ENCODE assay signal across 9 mouse cellular contexts in the genomic region with DNA sequence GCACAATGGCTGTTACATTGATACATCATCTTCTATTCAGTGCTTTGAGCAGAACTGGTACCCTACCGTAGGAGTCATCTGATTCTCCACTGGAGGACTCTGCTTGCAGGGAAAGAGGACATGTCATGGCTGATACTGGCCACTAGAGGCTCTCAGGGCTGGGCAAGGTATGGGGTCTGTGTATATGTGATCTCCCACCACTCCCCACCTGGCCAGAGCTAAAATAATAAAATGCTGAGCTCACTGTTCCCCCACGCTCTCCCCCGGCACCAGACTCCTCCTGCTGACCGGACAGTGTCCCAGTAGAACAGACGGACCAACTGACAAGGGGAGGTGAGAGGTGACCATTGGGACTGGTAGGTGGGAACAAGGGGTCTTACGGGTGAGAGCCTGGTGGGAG. TPM values are rescaled to one million over a fixed set of nuclear protein-coding genes. Genes with fewer than 3 reads are reported as not detected.
DNase-seq lines count a peak whose midpoint lies in the region; ATAC-seq and TF ChIP-seq lines count a peak whose summit lies in the region.
"Had no signal": no experiment of that assay in that cellular context is flagged by ENCODE, and none has a peak within 500 bp of the region (broad histone marks: within the 10 kb centered on the region; RNA-seq: fewer than 3 reads in every experiment).

A gene (plus strand): TSS at position 231 of the 400 bp plus-strand sequence.

- H3K27ac ChIP-seq in intestine, embryonic 15.5 days: no peak within 1 kb of the TSS; the same call in 1 of the 2 replicates
- H3K27ac ChIP-seq in intestine, embryonic 16.5 days (ENCODE audit: low read length): no peak within 1 kb of the TSS
- no peak within 1 kb of the TSS for H3K27ac ChIP-seq in bone marrow macrophage, adult 2 months (ENCODE audit: insufficient read depth, low read depth, low read length)
- no peak within 1 kb of the TSS for H3K27ac ChIP-seq in liver, embryonic 11.5 days (ENCODE audit: low read depth, low read length)

- H3K36me3 ChIP-seq in intestine, embryonic 15.5 days: peaks cover 25% of the 10 kb centered on the region
- H3K36me3 ChIP-seq in intestine, embryonic 16.5 days (ENCODE audit: control insufficient read depth, insufficient read depth, low read length): peaks cover 22% of the 10 kb centered on the region
- H3K36me3 ChIP-seq in liver, embryonic 11.5 days (ENCODE audit: control insufficient read depth, insufficient read depth, low read length): peaks cover 27% of the 10 kb centered on the region

- H3K4me2 ChIP-seq in intestine, embryonic 15.5 days (replicated peaks): no peak within 1 kb of the TSS
- no peak within 1 kb of the TSS for H3K4me2 ChIP-seq in intestine, embryonic 16.5 days (ENCODE audit: low read depth, low read length)
- no peak within 1 kb of the TSS for H3K4me2 ChIP-seq in liver, embryonic 11.5 days

- 58% methylated on average over 6 of the region's 6 CpGs for WGBS in intestine, embryonic 15.5 days
- 55% methylated on average over 6 of the region's 6 CpGs for WGBS in intestine, embryonic 16.5 days
- WGBS in liver, embryonic 11.5 days: 65% methylated on average over 6 of the region's 6 CpGs

- TF ChIP-seq CTCF in bone marrow macrophage, adult 2 months (IDR thresholded peaks at IDR 0.05; ENCODE audit: low read depth, low read length): peak; percentile 69

- DNase-seq in heart, adult 8-10 months (ENCODE audit: low spot score): no peak
- no peak for DNase-seq in liver, embryonic 11.5 days (ENCODE audit: low spot score)
- DNase-seq in thymus, postnatal 25 days: peak; percentile 34
- no peak for DNase-seq in kidney, postnatal 14 days
- no peak for DNase-seq in left cerebral cortex, adult 8-10 months (ENCODE audit: low spot score in 2 of 2)

- H3K27me3 ChIP-seq in intestine, embryonic 15.5 days (replicated peaks): no peaks in the 10 kb centered on the region
- H3K27me3 ChIP-seq in intestine, embryonic 16.5 days (replicated peaks; ENCODE audit: control insufficient read depth, insufficient read depth, low read length): no peaks in the 10 kb centered on the region
- no peaks in the 10 kb centered on the region for H3K27me3 ChIP-seq in liver, embryonic 11.5 days (replicated peaks; ENCODE audit: control insufficient read depth, insufficient read depth, low read length)
- H3K27me3 ChIP-seq: megakaryocyte, embryonic 14.5 days had no signal

- no peak within 1 kb of the TSS for H3K4me3 ChIP-seq in intestine, embryonic 15.5 days (replicated peaks)
- no peak within 1 kb of the TSS for H3K4me3 ChIP-seq in intestine, embryonic 16.5 days (ENCODE audit: low read length)
- H3K4me3 ChIP-seq in bone marrow macrophage, adult 2 months (ENCODE audit: insufficient read depth, low read length): no peak within 1 kb of the TSS
- H3K4me3 ChIP-seq in liver, embryonic 11.5 days (ENCODE audit: low read depth, low read length): no peak within 1 kb of the TSS
- H3K4me3 ChIP-seq: megakaryocyte, embryonic 14.5 days had no signal

- H3K9me3 ChIP-seq in intestine, embryonic 15.5 days: no peaks in the 10 kb centered on the region
- H3K9me3 ChIP-seq in intestine, embryonic 16.5 days (ENCODE audit: control insufficient read depth, low read length): no peaks in the 10 kb centered on the region
- no peaks in the 10 kb centered on the region for H3K9me3 ChIP-seq in liver, embryonic 11.5 days (ENCODE audit: control insufficient read depth, low read length)
- H3K9me3 ChIP-seq: megakaryocyte, embryonic 14.5 days had no signal

- no peak for TF ChIP-seq POLR2A in bone marrow macrophage, adult 2 months (IDR thresholded peaks at IDR 0.05; ENCODE audit: borderline replicate concordance, low read depth, low read length)

- no peak within 1 kb of the TSS for H3K9ac ChIP-seq in intestine, embryonic 15.5 days
- no peak within 1 kb of the TSS for H3K9ac ChIP-seq in intestine, embryonic 16.5 days (ENCODE audit: low read depth, low read length)
- no peak within 1 kb of the TSS for H3K9ac ChIP-seq in liver, embryonic 11.5 days (ENCODE audit: low read depth, low read length)

- ATAC-seq in intestine, embryonic 15.5 days: peak; percentile 36; the same call in 1 of the 2 replicates
- ATAC-seq in intestine, embryonic 16.5 days: no peak
- 0 out of 2 replicates have a peak, but pooled peaks have one; percentile 26 for ATAC-seq in liver, embryonic 11.5 days (replicated peaks; ENCODE audit: low FRiP score)

- peaks cover 6% of the 10 kb centered on the region for H3K4me1 ChIP-seq in intestine, embryonic 15.5 days (replicated peaks)
- H3K4me1 ChIP-seq in intestine, embryonic 16.5 days (ENCODE audit: control insufficient read depth, insufficient read depth, low read length): peaks cover 5% of the 10 kb centered on the region
- H3K4me1 ChIP-seq in bone marrow macrophage, adult 2 months (ENCODE audit: control insufficient read depth, insufficient read depth, low read length): peaks cover 6% of the 10 kb centered on the region
- no peaks in the 10 kb centered on the region for H3K4me1 ChIP-seq in liver, embryonic 11.5 days (replicated peaks; ENCODE audit: control insufficient read depth, insufficient read depth, low read length)

RNA-seq across cellular contexts. Expression of the gene that starts here (rescaled TPM):
- 0.83 and 0.99 TPM in 2 replicates for polyA plus RNA-seq in intestine, embryonic 15.5 days (2015; fragmentation: Nextera tagmentation; extraction: Ambion mirVana)
- polyA plus RNA-seq in intestine, embryonic 16.5 days (2015; fragmentation: Nextera tagmentation; extraction: Ambion mirVana): 1.1 and 1.2 TPM in 2 replicates
- polyA plus RNA-seq in bone marrow macrophage, adult 2 months (2012; ENCODE audit: insufficient read depth, insufficient read length, missing spikeins): 0.60 TPM in 1 of 2 replicates, not detected in the other
- 10 to 100 TPM; 35.7 to 43.4 (median 39.0) TPM for total RNA-seq in heart, adult 8-10 months (2022)
- polyA plus RNA-seq in liver, embryonic 11.5 days (2014; fragmentation: Nextera tagmentation; extraction: Ambion mirVana): 1.1 TPM in 2 replicates
- under 1 TPM in 2 of 4 experiments, not detected in 2; 0.51 to 0.62 TPM for total RNA-seq in left cerebral cortex, adult 8-10 months (2022)

Comparison
In these comparisons a context has a peak if more than half of its experiments do, and no peak if none do; other contexts are left out.
1. RNA of the gene that starts here (total RNA-seq): 35.7 to 43.4 TPM in heart, adult 8-10 months; 0.51 to 0.62 TPM in left cerebral cortex, adult 8-10 months; every median in the first group is over 10 times any median in the second.
2. Peak in ATAC-seq in intestine, embryonic 15.5 days; RNA of the gene not detected or under 1 TPM.